Mouse (Mus musculus) right cerebral cortex, postnatal 4 days (tissue): ENCODE results near the gene Mab21l3.

Experiments
- DNase-seq: peaks from one replicate; pipeline ENCODE4 v3.0.0-alpha.2; 2022

Gene Mab21l3

GRCm38 (mm10) chr3:101848816-101849215 lies at the start of gene Mab21l3:
Mab21l3 (minus strand) TSS chr3:101848959.
- no peak for DNase-seq

GRCm38 (mm10) chr3:101897377-101897974 lies 48.7 kb upstream of the Mab21l3 start:
- DNase-seq: no peak

- DNase-seq: peak; percentile 63
These were observed 48.1 kb upstream of the Mab21l3 start for GRCm38 (mm10) chr3:101896893-101897292.

- no peak for DNase-seq
These were observed 46.7 kb upstream of the Mab21l3 start for GRCm38 (mm10) chr3:101895376-101895910.

GRCm38 (mm10) chr3:101885591-101885990 lies 36.8 kb upstream of the Mab21l3 start:
- DNase-seq: peak; percentile 14

- no peak for DNase-seq
These were observed 36.3 kb upstream of the Mab21l3 start for GRCm38 (mm10) chr3:101885041-101885440.

- DNase-seq: no peak
These were observed 35.1 kb upstream of the Mab21l3 start for GRCm38 (mm10) chr3:101883902-101884301.

- DNase-seq: no peak
These were observed 33.0 kb upstream of the Mab21l3 start for GRCm38 (mm10) chr3:101881721-101882120.

GRCm38 (mm10) chr3:101880818-101881217 lies 32.1 kb upstream of the Mab21l3 start:
- DNase-seq: no peak

GRCm38 (mm10) chr3:101878136-101878535 lies 29.4 kb upstream of the Mab21l3 start:
- DNase-seq: no peak

- no peak for DNase-seq
These were observed 27.9 kb upstream of the Mab21l3 start for GRCm38 (mm10) chr3:101876459-101877285.

- DNase-seq: no peak
These were observed 26.6 kb upstream of the Mab21l3 start for GRCm38 (mm10) chr3:101875258-101875920.

GRCm38 (mm10) chr3:101873061-101873675 lies 24.4 kb upstream of the Mab21l3 start:
- DNase-seq: no peak

GRCm38 (mm10) chr3:101871951-101872350 lies 23.2 kb upstream of the Mab21l3 start:
- DNase-seq: no peak

- DNase-seq: no peak
These were observed 18.3 kb upstream of the Mab21l3 start for GRCm38 (mm10) chr3:101867001-101867421.

- DNase-seq: no peak
These were observed 13.1 kb upstream of the Mab21l3 start for GRCm38 (mm10) chr3:101861856-101862255.

GRCm38 (mm10) chr3:101860151-101860550 lies 11.4 kb upstream of the Mab21l3 start:
- DNase-seq: no peak

- DNase-seq: no peak
These were observed 11.0 kb upstream of the Mab21l3 start for GRCm38 (mm10) chr3:101859740-101860139.

- DNase-seq: no peak
These were observed 5.3 kb upstream of the Mab21l3 start for GRCm38 (mm10) chr3:101854075-101854474.

GRCm38 (mm10) chr3:101851363-101851762 lies 2.6 kb upstream of the Mab21l3 start:
- DNase-seq: no peak

GRCm38 (mm10) chr3:101846096-101846495 lies 2.7 kb downstream of the Mab21l3 start:
- DNase-seq: no peak

- no peak for DNase-seq
These were observed 6.2 kb downstream of the Mab21l3 start for GRCm38 (mm10) chr3:101842372-101843094.
